Mouse (Mus musculus) embryonic fibroblast, embryonic 13.5 days (primary cell): Measurements from ENCODE around the gene Sox30.

Experiments used
- CTCF ChIP-seq: IDR thresholded peaks from 2 replicates; pipeline ENCODE4 v1.5.1; 2011; ENCODE audit warnings: mild to moderate bottlenecking, control low read depth, low read length, moderate library complexity, borderline replicate concordance; ENCODE audit not compliant: insufficient read depth
- POLR2A ChIP-seq: IDR thresholded peaks from 2 replicates; pipeline ENCODE4 v1.6.1; 2011; ENCODE audit warnings: low read depth, mild to moderate bottlenecking, control low read depth, low read length, moderate library complexity

- TF ChIP-seq CTCF (no peak), POLR2A (no peak)
These were observed 37.8 kb upstream of the Sox30 start for GRCm38 (mm10) chr11:45942281-45942680.
